Mouse (Mus musculus) lung, postnatal 0 days (tissue): ENCODE measurements around the gene Clec14a.

ENCODE experiments used
- CTCF ChIP-seq: IDR thresholded peaks from 2 replicates; pipeline ENCODE4 v1.5.1; 2016; ENCODE audit warnings: antibody characterized with exemption, mild to moderate bottlenecking
- EP300 ChIP-seq: IDR thresholded peaks from 2 replicates; pipeline ENCODE4 v1.6.1; 2016; ENCODE audit warnings: antibody characterized with exemption, mild to moderate bottlenecking, control low read depth

GRCm38 (mm10) chr12:58268186-58268562 is 916 bp downstream of the Clec14a start:
- TF ChIP-seq CTCF, result peak; percentile 30
- no peak for TF ChIP-seq EP300
